Mouse (Mus musculus) embryonic facial prominence, embryonic 15.5 days (tissue): ENCODE measurements at regions not wholly inside any gene's neighbourhood (a gene's known extent, or its start where the extent isn't known, plus 50 kb on each side); places are given as distances from the start of the nearest gene placed in this dataset.

Experiments used
- ATAC-seq: fragments of 200-750 bp; cut with Nextera tagmentation; 2 replicates; pipeline ENCODE4 v1.8.0; 2017; ENCODE audit warnings: low read depth, moderate TSS enrichment; ENCODE audit not compliant: insufficient number of reproducible peaks, low FRiP score, low TSS enrichment
- H3K27ac ChIP-seq: fragments of 300-500 bp; sonication (generic); replicated peaks from 2 replicates; pipeline ENCODE4 v1.5.1; 2015; ENCODE audit warnings: mild to moderate bottlenecking, inconsistent platforms
- H3K27me3 ChIP-seq: fragments of 300-500 bp; sonication (generic); 2 replicates; pipeline ENCODE4 v1.6.1; 2015; ENCODE audit warnings: inconsistent platforms
- H3K36me3 ChIP-seq: fragments of 300-500 bp; sonication (generic); 2 replicates; pipeline ENCODE4 v1.6.1; 2015; ENCODE audit warnings: mild to moderate bottlenecking, inconsistent platforms
- H3K4me1 ChIP-seq: fragments of 300-500 bp; sonication (generic); 2 replicates; pipeline ENCODE4 v1.6.1; 2015; ENCODE audit warnings: inconsistent platforms
- H3K4me2 ChIP-seq: fragments of 300-500 bp; sonication (generic); replicated peaks from 2 replicates; pipeline ENCODE4 v1.6.1; 2015; ENCODE audit warnings: mild to moderate bottlenecking, inconsistent platforms
- H3K4me3 ChIP-seq: fragments of 300-500 bp; sonication (generic); replicated peaks from 2 replicates; pipeline ENCODE4 v1.5.1; 2015; ENCODE audit warnings: mild to moderate bottlenecking, inconsistent platforms
- H3K9ac ChIP-seq: fragments of 300-500 bp; sonication (generic); 2 replicates; pipeline ENCODE4 v1.6.1; 2015; ENCODE audit warnings: inconsistent platforms
- H3K9me3 ChIP-seq: fragments of 300-500 bp; sonication (generic); replicated peaks from 2 replicates; pipeline ENCODE4 v1.6.1; 2016; ENCODE audit warnings: inconsistent platforms
- WGBS: fragments of 180-500 bp; shearing (Covaris S2); methylation state at CpG from one replicate; pipeline ENCODE4 v1.1.7; 2015; 5-methylcytosine and 5-hydroxymethylcytosine counted together

DNA sequence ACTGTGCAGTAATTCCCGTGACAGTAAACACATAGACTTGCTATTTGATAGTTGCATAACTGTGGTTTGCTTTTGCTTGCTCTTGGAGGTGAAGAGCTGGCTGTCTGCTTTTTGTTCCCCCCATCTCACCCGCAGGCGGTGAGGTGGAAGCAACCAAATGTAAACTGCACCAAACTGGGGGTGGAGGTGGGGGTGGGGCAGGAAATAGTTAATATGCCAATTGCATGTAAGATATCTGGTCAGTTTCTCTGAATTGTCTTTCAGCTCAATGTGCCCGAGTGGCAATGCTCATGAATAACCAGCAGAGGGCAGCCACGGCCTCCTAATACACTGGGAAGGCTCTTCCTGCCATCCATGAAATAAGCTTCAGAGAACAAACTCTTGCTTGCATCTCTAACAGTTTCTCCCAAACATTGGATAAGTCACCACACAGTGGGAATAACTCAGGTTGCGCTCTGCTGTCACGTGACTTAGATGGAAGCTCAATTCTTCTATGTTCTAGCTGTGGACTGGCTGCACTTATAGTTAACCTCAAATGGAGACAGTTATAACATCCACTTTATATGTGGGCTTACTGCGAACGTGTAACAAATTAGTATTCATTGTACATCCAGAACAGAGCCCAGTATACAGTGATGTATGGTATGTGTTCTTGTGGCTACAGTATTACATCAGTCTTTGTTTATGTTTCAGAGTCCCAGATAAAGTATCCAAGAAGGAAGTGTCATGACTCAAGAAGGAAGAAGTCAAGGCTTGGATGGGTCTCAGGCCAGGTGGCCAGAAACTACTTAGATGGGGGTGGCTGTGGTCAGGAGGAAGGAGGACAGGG, 62.0 kb upstream of the Egflam start:
- ATAC-seq, result no peak
- Histone ChIP-seq H3K9me3 (no peaks in the 10 kb centered on the region), H3K27me3 (peaks cover 6% of the 10 kb centered on the region), H3K4me1 (no peaks in the 10 kb centered on the region; the same call in 1 of the 2 replicates), H3K4me2 (no peak overlapping the region), H3K36me3 (no peaks in the 10 kb centered on the region), H3K4me3 (no peak overlapping the region), H3K27ac (no peak overlapping the region), H3K9ac (no peak overlapping the region)
- WGBS, result 23% methylated on average over 9 of the region's 9 CpGs

DNA sequence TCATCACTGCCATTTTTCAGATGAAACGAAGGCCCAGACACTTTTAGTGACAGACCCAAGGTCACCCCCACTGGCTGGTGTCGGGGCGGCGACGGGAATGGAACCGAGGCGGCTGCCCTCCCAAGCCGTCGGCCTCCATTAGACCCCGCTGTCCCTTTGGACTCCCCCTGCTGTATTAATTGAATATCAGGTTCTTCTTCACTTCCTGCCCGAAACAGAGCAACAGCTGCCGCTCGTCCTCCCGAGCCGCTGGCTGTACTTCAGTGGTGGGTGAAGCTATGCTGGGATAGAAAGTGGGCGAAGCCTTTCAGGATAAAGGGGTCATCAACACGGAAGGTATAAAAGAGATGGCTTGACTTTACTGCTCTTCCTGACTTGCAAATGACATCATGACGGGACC, 64.4 kb upstream of the Egflam start:
- H3K4me3 ChIP-seq, result no peak overlapping the region
- no peak overlapping the region for H3K4me2 ChIP-seq
- H3K27ac ChIP-seq, result no peak overlapping the region
- WGBS, result 82% methylated on average over 18 of the region's 18 CpGs
- no peak for ATAC-seq
- H3K9me3 ChIP-seq, result no peaks in the 10 kb centered on the region; the same call in 1 of the 2 replicates
- no peaks in the 10 kb centered on the region; the same call in 1 of the 2 replicates for H3K4me1 ChIP-seq
- no peaks in the 10 kb centered on the region for H3K36me3 ChIP-seq
- peaks cover 6% of the 10 kb centered on the region for H3K27me3 ChIP-seq
- no peak overlapping the region for H3K9ac ChIP-seq

DNA sequence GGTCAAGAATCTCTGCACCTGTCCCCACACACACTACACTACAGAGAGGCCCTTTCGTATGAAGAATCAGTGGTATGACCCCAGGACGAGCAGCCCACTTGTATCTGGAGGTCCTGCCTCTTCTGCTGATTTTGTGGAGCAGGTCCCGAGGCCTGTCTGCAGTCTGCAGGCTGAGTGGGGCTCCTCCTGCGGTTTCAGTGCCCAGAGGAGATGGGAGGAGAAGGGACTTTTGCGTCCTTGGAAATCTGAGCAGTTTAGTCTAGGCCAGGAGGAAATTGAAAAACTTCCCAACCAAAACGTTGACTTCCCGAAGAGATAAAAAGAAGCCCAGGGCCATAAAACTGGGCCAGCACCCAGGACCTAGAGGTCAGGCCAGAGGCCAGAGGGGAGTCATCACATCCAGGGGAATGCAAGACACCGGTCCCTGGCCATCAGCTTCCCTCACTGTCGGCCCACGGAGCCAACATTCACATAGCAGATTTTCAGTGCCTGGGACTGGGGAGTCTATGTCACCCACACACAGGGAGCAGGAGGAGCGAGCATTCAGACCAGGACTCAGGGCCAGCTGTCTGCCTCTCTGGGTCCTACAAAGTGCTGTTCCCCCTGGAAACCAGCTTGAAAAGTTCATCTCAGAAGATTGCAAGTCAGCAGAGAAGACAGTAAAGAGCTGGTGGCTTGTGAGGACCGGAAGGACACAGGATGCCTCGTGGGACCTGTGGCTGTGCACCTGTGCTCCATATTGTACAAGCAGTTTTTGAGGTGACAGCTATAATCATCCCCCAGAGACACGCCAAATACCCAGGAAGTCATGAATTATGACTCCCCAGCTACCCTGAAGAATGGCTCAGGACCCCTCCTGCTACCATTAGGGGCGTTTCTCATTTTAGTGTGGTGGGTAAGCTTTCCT, 65.5 kb upstream of the Egflam start:
- WGBS, result 79% methylated on average over 15 of the region's 15 CpGs
- Histone ChIP-seq H3K36me3 (no peaks in the 10 kb centered on the region), H3K27ac (no peak overlapping the region), H3K27me3 (peaks cover 6% of the 10 kb centered on the region), H3K4me3 (no peak overlapping the region), H3K9me3 (no peaks in the 10 kb centered on the region; the same call in 1 of the 2 replicates), H3K9ac (no peak overlapping the region), H3K4me2 (no peak overlapping the region), H3K4me1 (no peaks in the 10 kb centered on the region; the same call in 1 of the 2 replicates)
- no peak for ATAC-seq

DNA sequence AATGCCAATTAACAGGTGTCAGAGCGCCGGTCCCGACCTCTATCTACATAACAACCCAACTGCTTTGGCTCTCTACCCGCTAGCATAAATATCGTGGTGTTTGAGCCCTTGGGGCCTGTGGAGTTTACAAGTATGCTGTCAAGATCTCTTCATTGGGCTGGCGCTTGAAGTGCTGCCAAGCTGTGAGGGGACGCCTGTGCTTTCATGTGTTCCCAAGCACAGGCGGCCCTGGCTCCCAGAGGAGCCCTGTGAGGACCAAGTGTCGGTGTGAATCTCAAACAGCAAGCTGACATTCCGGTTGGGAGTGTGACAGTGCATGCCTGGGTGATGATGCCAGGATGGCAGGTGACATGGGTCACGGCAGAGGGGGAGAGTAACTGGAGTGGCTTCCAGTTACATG, 82.0 kb upstream of the Egflam start:
- Histone ChIP-seq H3K27me3 (peaks cover 8% of the 10 kb centered on the region; the same call in 1 of the 2 replicates), H3K36me3 (no peaks in the 10 kb centered on the region), H3K27ac (no peak overlapping the region), H3K4me1 (peaks cover 8% of the 10 kb centered on the region), H3K9me3 (no peaks in the 10 kb centered on the region), H3K4me3 (no peak overlapping the region), H3K4me2 (no peak overlapping the region), H3K9ac (no peak overlapping the region)
- ATAC-seq, result no peak
- WGBS, result 10% methylated on average over 11 of the region's 11 CpGs

DNA sequence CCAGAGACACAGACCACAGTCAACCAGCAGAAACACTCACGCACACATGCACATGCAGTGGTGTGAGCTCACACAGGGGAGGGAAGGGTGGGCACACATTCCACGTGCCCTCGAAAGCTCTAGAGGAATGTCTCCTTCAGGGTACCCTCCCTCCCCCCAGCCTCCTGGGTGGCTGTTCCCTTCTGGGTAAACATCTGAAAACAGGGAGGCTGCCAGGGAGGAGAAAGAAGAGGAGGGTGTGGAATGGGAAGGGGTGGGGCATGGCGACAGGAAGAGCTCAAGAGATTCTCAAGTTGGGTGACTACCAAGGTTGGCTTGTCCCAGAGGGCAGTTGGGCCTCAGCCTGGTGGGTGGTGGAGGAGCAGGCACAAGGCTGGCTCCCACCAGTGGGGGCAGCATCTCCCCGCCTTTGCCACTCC, 82.6 kb upstream of the Egflam start:
- Histone ChIP-seq H3K27me3 (peaks cover 8% of the 10 kb centered on the region; the same call in 1 of the 2 replicates), H3K27ac (no peak overlapping the region), H3K9me3 (no peaks in the 10 kb centered on the region), H3K4me1 (peaks cover 8% of the 10 kb centered on the region), H3K9ac (no peak overlapping the region), H3K4me3 (no peak overlapping the region), H3K36me3 (no peaks in the 10 kb centered on the region), H3K4me2 (no peak overlapping the region)
- no peak for ATAC-seq
- 25% methylated on average over 5 of the region's 5 CpGs for WGBS

DNA sequence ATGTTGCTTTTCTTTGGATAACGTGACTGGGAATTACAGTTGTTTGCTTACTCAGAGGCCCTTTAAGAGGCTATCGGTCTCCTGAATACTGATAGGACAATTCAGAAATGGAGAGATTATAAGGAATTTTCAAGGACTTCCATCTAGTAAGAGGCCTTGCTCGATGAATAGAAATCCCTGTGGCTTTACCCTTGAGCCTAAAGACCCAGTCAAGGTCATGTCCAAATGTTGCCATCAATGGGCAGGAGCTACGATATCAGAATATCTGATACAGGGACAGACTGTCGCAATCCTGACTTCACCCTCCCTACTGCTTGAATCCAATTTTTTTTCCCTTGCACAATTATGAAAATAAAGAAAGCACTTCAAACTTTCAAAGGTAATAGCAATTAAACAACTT, 85.5 kb upstream of the Egflam start:
- Histone ChIP-seq H3K9ac (no peak overlapping the region), H3K9me3 (no peaks in the 10 kb centered on the region), H3K4me2 (no peak overlapping the region), H3K27ac (no peak overlapping the region), H3K36me3 (no peaks in the 10 kb centered on the region), H3K4me1 (peaks cover 8% of the 10 kb centered on the region), H3K4me3 (no peak overlapping the region), H3K27me3 (peaks cover 8% of the 10 kb centered on the region; the same call in 1 of the 2 replicates)
- ATAC-seq, result no peak
- 73% methylated on average over 5 of the region's 5 CpGs for WGBS

DNA sequence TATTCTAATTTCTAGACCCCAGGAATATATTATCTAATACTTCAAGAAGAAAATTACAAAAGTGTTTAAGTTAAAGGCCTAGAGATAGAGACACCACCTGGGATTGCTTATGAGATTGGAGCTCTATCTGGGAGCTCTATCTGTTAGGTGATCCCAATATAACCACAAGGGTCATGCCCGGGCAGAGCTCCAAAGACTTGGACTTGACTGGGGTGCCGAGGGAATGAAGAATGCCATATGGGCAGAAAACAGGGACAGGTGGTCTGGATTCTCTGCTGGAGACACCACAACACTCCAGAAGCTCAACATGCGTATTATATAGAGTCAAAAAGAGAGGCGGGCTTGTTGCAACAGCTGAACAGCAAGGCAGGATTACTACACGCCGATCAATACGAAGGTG, 92.9 kb upstream of the Egflam start:
- H3K4me3 ChIP-seq, result no peak overlapping the region

DNA sequence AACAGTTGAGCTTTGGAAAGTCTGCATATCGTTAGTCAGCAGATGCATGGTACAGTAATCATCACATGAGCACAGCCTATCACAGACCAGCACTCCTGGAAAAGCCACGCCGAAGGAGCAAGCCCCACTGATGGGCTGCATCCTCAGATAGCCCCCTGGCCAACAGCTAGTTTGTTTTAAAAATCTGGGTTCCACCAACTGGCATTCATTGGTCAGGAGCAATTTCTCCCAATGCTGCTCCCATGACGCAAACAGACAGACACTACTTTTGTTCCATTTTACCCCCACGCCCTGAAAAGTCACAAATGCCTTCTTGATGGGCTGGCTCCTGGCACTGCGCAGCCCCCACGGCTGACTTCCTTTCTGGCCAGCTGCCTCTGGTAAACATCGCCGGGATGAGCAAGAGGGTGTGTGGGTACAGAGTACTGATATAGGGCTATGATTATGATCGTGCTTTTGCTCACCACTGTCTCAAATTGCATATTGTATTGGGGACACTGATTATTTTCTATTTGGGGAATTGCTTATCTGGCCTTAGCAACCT, 95.0 kb upstream of the Egflam start:
- 43% methylated on average over 10 of the region's 10 CpGs for WGBS
- Histone ChIP-seq H3K27ac (no peak overlapping the region), H3K27me3 (no peaks in the 10 kb centered on the region), H3K4me2 (no peak overlapping the region), H3K4me1 (no peaks in the 10 kb centered on the region), H3K36me3 (no peaks in the 10 kb centered on the region), H3K9ac (no peak overlapping the region), H3K9me3 (no peaks in the 10 kb centered on the region), H3K4me3 (no peak overlapping the region)
- no peak; the same call in 1 of the 2 replicates for ATAC-seq

More for the DNA sequence above, 92.9 kb upstream of the Egflam start:
- Histone ChIP-seq H3K27me3 (no peaks in the 10 kb centered on the region), H3K9me3 (no peaks in the 10 kb centered on the region), H3K36me3 (no peaks in the 10 kb centered on the region), H3K4me1 (no peaks in the 10 kb centered on the region), H3K9ac (no peak overlapping the region), H3K4me2 (no peak overlapping the region), H3K27ac (no peak overlapping the region)
- no peak for ATAC-seq
- WGBS, result 85% methylated on average over 7 of the region's 7 CpGs

DNA sequence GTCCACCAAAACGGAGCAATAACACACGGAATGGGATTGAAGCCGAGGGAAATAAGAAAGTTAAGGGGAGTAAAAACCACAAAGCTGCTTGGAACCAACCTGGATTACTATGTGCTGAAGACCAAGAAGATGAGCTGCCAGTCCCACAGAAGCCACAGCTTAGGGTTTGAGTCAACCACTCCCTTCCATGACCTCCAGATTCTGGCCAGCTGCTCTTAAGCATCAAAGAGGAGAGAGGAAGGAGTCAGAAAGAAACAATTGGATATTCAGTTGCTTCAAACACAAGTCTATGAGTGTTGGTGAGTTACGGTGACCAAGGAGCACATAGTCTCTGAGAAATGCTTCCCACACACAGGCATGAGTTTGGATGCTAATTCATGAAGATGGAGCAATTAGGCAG, 99.7 kb upstream of the Egflam start:
- H3K36me3 ChIP-seq, result no peaks in the 10 kb centered on the region
- no peaks in the 10 kb centered on the region for H3K27me3 ChIP-seq
- no peaks in the 10 kb centered on the region for H3K9me3 ChIP-seq
- 84% methylated on average over 4 of the region's 4 CpGs for WGBS
- H3K9ac ChIP-seq, result no peak overlapping the region
- no peak overlapping the region for H3K4me3 ChIP-seq
- H3K4me2 ChIP-seq, result no peak overlapping the region
- no peak for ATAC-seq
- H3K27ac ChIP-seq, result no peak overlapping the region
- H3K4me1 ChIP-seq, result no peaks in the 10 kb centered on the region

DNA sequence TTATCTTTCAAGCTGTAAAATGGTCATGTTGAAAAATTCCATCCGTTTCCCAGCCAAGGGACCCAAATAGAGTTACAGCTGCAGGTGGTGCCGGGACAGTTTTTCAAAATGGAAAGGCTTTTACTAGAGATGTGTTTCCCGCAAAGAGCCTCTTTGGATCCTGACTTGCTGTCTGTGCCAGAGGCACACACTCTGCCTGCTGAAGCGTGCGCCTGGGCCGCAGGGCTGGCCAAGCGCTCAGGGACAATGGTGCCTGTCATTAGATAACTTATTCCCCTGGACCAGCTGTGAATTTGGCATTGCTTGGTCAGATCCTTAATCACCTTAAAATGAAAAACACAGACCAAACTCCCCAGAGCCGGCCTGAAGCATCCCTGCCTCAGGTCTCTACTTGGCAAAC, 110.3 kb upstream of the Egflam start:
- Histone ChIP-seq H3K4me3 (no peak overlapping the region), H3K27ac (no peak overlapping the region), H3K9ac (no peak overlapping the region), H3K4me2 (no peak overlapping the region), H3K9me3 (no peaks in the 10 kb centered on the region), H3K27me3 (peaks cover 3% of the 10 kb centered on the region; the same call in 1 of the 2 replicates), H3K4me1 (no peaks in the 10 kb centered on the region), H3K36me3 (no peaks in the 10 kb centered on the region)
- ATAC-seq, result no peak
- 70% methylated on average over 8 of the region's 8 CpGs for WGBS

DNA sequence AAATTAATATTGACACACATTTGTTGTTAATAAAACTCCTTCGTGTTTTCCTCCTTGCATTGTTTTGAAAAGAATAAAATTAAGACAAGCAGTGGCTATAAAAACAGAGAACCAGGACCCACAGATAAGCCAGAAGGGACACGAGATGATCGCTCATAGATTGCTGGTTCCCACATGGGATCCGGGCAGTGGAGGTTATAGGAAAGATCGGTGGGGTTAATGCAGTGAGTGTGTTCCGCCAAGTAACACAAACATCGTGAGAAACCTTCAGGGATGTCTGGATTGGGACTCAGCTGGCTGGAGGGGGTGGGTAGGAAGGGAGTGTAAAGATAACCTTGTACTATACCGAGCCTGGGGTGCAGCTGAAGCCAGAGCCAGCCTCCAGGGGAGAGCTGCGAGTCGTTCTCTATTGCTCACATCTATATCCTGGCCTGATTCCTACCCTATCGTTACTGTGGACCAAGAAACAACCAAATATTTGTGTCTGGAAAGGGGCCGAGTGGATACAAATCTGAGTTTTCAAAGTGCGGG, 116.6 kb upstream of the Egflam start:
- H3K4me2 ChIP-seq, result 0 out of 2 replicates have a peak overlapping the region, but pooled peaks have one; percentile 12
- H3K27ac ChIP-seq, result no peak overlapping the region
- no peak overlapping the region for H3K9ac ChIP-seq
- H3K9me3 ChIP-seq, result no peaks in the 10 kb centered on the region
- whole genome bisulfite sequencing, result 50% methylated on average over 13 of the region's 13 CpGs
- no peak for ATAC-seq
- H3K36me3 ChIP-seq, result no peaks in the 10 kb centered on the region
- H3K27me3 ChIP-seq, result no peaks in the 10 kb centered on the region
- H3K4me3 ChIP-seq, result no peak overlapping the region
- no peaks in the 10 kb centered on the region for H3K4me1 ChIP-seq
